Mouse (Mus musculus): ENCODE measurements around the gene Nostrin. TPM values are rescaled to one million over a fixed set of nuclear protein-coding genes. Genes with fewer than 3 reads are reported as not detected.

Nostrin gene
- polyA plus RNA-seq, 1 experiment from 2014 or later: 5.9 TPM

DNA sequence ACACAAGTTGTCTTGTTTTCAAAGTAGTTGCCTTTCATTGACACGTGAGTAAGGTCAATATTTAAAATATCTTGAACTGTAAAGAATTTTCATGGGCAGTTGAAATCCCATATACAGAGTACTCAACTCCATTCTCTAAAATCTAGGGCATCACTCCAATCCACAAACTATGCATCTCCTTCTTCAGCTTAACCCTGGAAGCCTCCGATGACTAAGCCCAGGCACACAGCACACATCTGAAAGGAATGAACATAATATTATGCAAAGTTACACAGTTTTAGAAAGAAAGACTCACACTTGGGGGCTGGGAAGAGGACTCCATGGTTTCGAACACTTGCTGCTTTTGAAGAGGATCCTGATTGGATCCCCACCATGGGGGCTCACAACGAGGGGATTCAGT lies 13.9 kb upstream of the Nostrin start:
- Histone ChIP-seq H3K4me3 (ENCODE audit: low read length) (no peak overlapping the region), H3K27me3 (ENCODE audit: control insufficient read depth, insufficient read depth, low read length) (no peaks in the 10 kb centered on the region), H3K4me2 (replicated peaks; ENCODE audit: low read depth, low read length) (no peak overlapping the region), H3K4me1 (ENCODE audit: control insufficient read depth, insufficient read depth, low read length) (no peaks in the 10 kb centered on the region), H3K27ac (ENCODE audit: low read depth, low read length) (no peak overlapping the region), H3K9ac (ENCODE audit: low read depth, low read length) (no peak overlapping the region), H3K9me3 (ENCODE audit: control insufficient read depth, low read length) (no peaks in the 10 kb centered on the region), H3K36me3 (ENCODE audit: control insufficient read depth, insufficient read depth, low read length) (no peaks in the 10 kb centered on the region)
- ATAC-seq (ENCODE audit: low FRiP score, low TSS enrichment): no peak
- 88% methylated on average over 4 of the region's 4 CpGs for WGBS

DNA sequence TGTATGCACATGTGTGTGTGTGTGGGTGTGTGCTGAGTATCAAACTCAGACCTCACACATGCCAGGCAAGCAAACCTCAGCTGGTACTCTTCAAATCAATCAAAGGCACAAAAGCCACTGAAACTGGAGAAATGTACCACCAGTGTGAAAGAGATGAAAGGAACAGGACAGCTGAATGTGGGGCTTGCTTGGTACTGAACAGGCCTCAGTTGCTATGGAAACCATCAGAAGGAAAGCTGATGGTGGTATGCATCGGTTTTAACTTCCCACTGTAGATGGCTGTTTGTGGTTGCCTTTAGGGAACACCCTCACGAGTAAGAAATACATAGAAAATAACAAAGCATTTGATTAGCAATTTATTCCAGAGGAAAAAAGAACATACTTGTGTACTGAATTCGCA lies 10.2 kb upstream of the Nostrin start:
- Histone ChIP-seq H3K4me2 (replicated peaks; ENCODE audit: low read depth, low read length) (no peak overlapping the region), H3K4me3 (ENCODE audit: low read length) (no peak overlapping the region), H3K36me3 (ENCODE audit: control insufficient read depth, insufficient read depth, low read length) (no peaks in the 10 kb centered on the region), H3K9ac (ENCODE audit: low read depth, low read length) (no peak overlapping the region), H3K27ac (ENCODE audit: low read depth, low read length) (no peak overlapping the region), H3K9me3 (ENCODE audit: control insufficient read depth, low read length) (no peaks in the 10 kb centered on the region), H3K27me3 (ENCODE audit: control insufficient read depth, insufficient read depth, low read length) (no peaks in the 10 kb centered on the region), H3K4me1 (ENCODE audit: control insufficient read depth, insufficient read depth, low read length) (peaks cover 15% of the 10 kb centered on the region)
- ATAC-seq (ENCODE audit: low FRiP score, low TSS enrichment): no peak
- WGBS: 82% methylated on average over 3 of the region's 3 CpGs

DNA sequence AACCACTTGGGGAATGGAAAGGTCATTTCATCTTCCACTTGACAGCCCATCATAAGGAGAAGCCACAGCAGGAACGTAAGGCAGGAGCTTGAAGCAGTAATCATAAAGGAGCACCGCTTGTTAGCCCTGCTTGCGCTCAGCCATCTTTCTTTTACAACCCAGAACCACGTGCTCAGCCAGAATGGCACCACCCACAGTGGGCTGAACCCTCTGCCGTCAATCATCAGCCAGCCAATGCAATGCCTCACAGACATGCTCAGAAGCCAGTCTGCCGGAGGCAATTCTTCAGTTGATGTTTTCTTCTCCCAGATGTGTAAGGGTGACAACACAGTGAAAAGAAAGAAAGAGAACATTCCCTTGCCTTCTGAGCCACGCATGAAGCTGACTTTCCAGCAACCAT lies 7.3 kb upstream of the Nostrin start:
- Histone ChIP-seq H3K9ac (ENCODE audit: low read depth, low read length) (no peak overlapping the region), H3K4me2 (replicated peaks; ENCODE audit: low read depth, low read length) (no peak overlapping the region), H3K36me3 (ENCODE audit: control insufficient read depth, insufficient read depth, low read length) (no peaks in the 10 kb centered on the region), H3K9me3 (ENCODE audit: control insufficient read depth, low read length) (no peaks in the 10 kb centered on the region), H3K4me3 (ENCODE audit: low read length) (no peak overlapping the region), H3K27ac (ENCODE audit: low read depth, low read length) (peak overlapping the region; percentile 87), H3K4me1 (ENCODE audit: control insufficient read depth, insufficient read depth, low read length) (peaks cover 15% of the 10 kb centered on the region), H3K27me3 (ENCODE audit: control insufficient read depth, insufficient read depth, low read length) (no peaks in the 10 kb centered on the region)
- peak; percentile 24; the same call in 1 of the 2 replicates for ATAC-seq (ENCODE audit: low FRiP score, low TSS enrichment)
- 78% methylated on average over 7 of the region's 7 CpGs for WGBS

DNA sequence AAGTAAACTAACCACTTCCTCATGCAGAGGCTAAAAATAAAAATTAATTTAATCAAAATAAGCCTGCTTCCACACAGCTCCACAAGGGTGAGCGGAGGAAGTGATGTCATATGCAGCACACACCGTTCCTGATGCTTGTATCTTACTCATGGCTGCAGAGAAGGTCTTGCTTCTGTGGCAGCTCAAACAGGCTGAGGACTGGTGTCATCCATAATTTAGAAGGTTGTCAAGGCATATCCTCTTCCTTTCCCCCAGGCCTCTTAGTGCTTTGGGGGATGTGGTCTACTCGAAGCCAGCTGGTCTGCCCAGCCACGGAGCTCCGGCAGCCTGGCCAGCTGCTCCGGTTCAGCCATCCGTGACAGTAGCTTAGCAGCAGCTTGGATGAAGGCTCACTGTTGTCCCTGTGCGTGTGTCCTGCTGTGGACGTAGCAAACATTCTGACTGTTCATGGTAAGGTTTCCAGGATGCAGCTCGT lies 6.6 kb upstream of the Nostrin start:
- no peak overlapping the region for H3K4me3 ChIP-seq (ENCODE audit: low read length)
- H3K9ac ChIP-seq (ENCODE audit: low read depth, low read length): no peak overlapping the region
- no peaks in the 10 kb centered on the region for H3K36me3 ChIP-seq (ENCODE audit: control insufficient read depth, insufficient read depth, low read length)
- WGBS: 13% methylated on average over 10 of the region's 10 CpGs
- H3K9me3 ChIP-seq (ENCODE audit: control insufficient read depth, low read length): no peaks in the 10 kb centered on the region
- no peaks in the 10 kb centered on the region for H3K27me3 ChIP-seq (ENCODE audit: control insufficient read depth, insufficient read depth, low read length)
- H3K4me1 ChIP-seq (ENCODE audit: control insufficient read depth, insufficient read depth, low read length): peaks cover 15% of the 10 kb centered on the region
- H3K27ac ChIP-seq (ENCODE audit: low read depth, low read length): peak overlapping the region; percentile 87
- ATAC-seq (ENCODE audit: low FRiP score, low TSS enrichment): peak; percentile 96
- H3K4me2 ChIP-seq (replicated peaks; ENCODE audit: low read depth, low read length): peak overlapping the region; percentile 15

DNA sequence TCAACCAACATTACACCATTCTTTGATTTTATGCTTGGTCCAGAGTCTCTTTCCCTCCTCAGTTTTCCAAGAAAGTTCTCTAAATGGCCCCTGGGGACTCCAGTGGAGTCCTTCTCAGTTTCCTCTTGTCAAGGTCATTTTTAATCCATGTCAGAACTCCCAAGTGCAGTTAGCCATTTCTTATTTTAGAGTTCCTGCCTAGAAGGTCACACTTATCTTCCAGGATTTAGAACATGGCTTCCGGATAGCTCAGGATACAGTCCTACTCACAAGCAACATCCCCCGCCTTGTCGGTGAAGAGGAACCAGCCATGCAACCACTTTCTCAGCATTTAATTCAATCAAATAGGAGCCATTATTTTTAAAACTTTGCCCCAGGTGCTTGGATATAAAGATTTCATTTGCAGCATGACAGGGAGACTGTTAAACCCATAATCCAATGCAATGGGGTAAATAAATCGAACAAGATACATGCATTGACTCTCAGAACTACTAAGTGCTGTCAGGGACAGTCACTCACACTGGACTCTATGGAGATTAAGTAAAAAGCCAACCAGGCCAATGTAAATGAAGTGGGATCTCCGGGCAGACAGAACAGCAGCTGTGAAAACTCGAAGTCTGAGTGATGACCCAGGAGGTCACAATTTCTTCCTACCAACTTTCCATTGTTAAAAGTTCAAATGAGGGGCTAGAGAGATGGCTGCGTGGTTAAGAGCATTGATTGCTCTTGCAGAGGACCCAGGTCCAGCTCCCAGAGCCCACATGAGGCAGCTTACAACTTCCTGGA lies 6.0 kb upstream of the Nostrin start:
- peak overlapping the region; percentile 87 for H3K27ac ChIP-seq (ENCODE audit: low read depth, low read length)

DNA sequence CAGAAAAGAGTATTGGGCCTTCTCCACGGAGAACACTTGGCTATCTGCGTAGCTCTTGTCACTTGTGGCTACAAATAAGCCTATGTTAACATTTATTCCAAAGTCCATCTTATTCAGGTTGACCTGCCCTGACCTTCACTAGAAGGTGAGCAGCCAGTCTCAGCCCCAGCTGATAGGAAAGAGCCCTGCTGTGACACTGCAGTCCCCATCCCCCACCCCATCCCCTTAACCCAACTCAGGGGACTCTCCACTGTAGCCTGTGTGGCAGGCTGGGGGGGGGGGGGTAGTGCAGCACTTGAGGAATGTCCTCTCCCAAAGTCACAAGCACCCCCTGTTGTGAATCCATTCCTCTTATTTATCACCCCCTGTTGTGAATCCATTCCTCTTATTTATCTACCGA lies 3.6 kb upstream of the Nostrin start:
- Histone ChIP-seq H3K4me2 (replicated peaks; ENCODE audit: low read depth, low read length) (no peak overlapping the region), H3K36me3 (ENCODE audit: control insufficient read depth, insufficient read depth, low read length) (no peaks in the 10 kb centered on the region), H3K27me3 (ENCODE audit: control insufficient read depth, insufficient read depth, low read length) (no peaks in the 10 kb centered on the region), H3K27ac (ENCODE audit: low read depth, low read length) (no peak overlapping the region), H3K4me1 (ENCODE audit: control insufficient read depth, insufficient read depth, low read length) (peaks cover 28% of the 10 kb centered on the region), H3K4me3 (ENCODE audit: low read length) (no peak overlapping the region), H3K9me3 (ENCODE audit: control insufficient read depth, low read length) (no peaks in the 10 kb centered on the region), H3K9ac (ENCODE audit: low read depth, low read length) (no peak overlapping the region)
- no peak for ATAC-seq (ENCODE audit: low FRiP score, low TSS enrichment)
- WGBS: 83% methylated on average over 3 of the region's 3 CpGs

More for the DNA sequence above, 6.0 kb upstream of the Nostrin start:
- Histone ChIP-seq H3K27me3 (ENCODE audit: control insufficient read depth, insufficient read depth, low read length) (no peaks in the 10 kb centered on the region), H3K4me3 (ENCODE audit: low read length) (no peak overlapping the region), H3K4me1 (ENCODE audit: control insufficient read depth, insufficient read depth, low read length) (peaks cover 16% of the 10 kb centered on the region), H3K9ac (ENCODE audit: low read depth, low read length) (no peak overlapping the region), H3K9me3 (ENCODE audit: control insufficient read depth, low read length) (no peaks in the 10 kb centered on the region), H3K4me2 (replicated peaks; ENCODE audit: low read depth, low read length) (no peak overlapping the region; the same call in 1 of the 2 replicates), H3K36me3 (ENCODE audit: control insufficient read depth, insufficient read depth, low read length) (no peaks in the 10 kb centered on the region)
- peak; percentile 58 for ATAC-seq (ENCODE audit: low FRiP score, low TSS enrichment)
- WGBS: 30% methylated on average over 7 of the region's 7 CpGs

DNA sequence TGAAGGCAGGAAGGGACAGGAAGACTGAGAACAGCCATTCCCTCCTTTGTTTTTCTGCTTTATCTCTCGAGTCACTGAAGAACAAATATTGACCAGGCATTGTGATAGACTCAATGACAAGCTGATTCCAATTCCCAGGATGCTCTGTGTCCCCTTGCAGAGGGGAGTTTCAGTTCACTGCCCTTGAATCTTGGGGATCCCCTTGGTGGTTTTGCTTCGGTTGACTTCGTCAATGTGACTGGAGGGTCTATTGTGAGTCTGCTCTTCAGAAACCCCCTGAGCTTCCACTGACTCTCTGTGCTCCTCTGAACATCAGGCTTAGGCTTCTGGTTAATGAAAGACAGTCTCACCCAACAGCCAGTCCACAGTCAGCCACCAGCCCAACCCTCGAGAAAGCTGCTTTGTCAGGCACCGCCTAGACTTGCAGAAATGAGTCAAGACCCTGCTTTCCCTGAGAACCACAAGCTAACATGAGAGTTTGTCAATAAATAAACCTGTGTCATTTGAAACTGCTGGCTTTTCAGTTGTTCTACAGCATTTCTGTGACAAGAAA lies 3.0 kb upstream of the Nostrin start:
- H3K27ac ChIP-seq (ENCODE audit: low read depth, low read length): no peak overlapping the region
- H3K36me3 ChIP-seq (ENCODE audit: control insufficient read depth, insufficient read depth, low read length): no peaks in the 10 kb centered on the region
- H3K4me2 ChIP-seq (replicated peaks; ENCODE audit: low read depth, low read length): no peak overlapping the region
- no peaks in the 10 kb centered on the region for H3K9me3 ChIP-seq (ENCODE audit: control insufficient read depth, low read length)
- no peak overlapping the region for H3K4me3 ChIP-seq (ENCODE audit: low read length)
- H3K9ac ChIP-seq (ENCODE audit: low read depth, low read length): no peak overlapping the region
- no peak for ATAC-seq (ENCODE audit: low FRiP score, low TSS enrichment)
- 70% methylated on average over 5 of the region's 5 CpGs for WGBS
- H3K27me3 ChIP-seq (ENCODE audit: control insufficient read depth, insufficient read depth, low read length): no peaks in the 10 kb centered on the region
- peaks cover 28% of the 10 kb centered on the region for H3K4me1 ChIP-seq (ENCODE audit: control insufficient read depth, insufficient read depth, low read length)

DNA sequence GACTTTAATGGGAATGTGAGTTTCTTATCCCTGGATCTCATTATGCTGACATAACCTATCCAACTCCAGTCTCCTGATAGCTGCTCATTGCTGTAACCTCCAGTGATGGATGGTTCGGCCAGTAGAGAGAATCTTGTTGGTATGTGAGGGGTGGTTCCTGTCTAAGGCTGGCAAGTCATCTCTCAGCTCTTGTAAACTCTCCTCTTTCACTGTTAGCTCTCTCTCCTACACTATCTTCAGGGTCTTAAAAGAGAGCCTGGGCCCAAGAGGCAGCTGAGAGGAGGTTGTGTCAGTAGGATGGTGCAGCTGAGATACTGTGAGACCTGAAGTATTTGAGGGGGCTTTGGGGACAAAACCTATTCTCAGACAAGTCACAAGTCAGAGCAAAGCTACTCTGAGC lies 1.4 kb upstream of the Nostrin start:
- no peak overlapping the region for H3K9ac ChIP-seq (ENCODE audit: low read depth, low read length)
- no peaks in the 10 kb centered on the region for H3K27me3 ChIP-seq (ENCODE audit: control insufficient read depth, insufficient read depth, low read length)
- H3K4me1 ChIP-seq (ENCODE audit: control insufficient read depth, insufficient read depth, low read length): peaks cover 22% of the 10 kb centered on the region
- H3K4me2 ChIP-seq (replicated peaks; ENCODE audit: low read depth, low read length): no peak overlapping the region
- 83% methylated on average over 1 of the region's 1 CpGs for WGBS
- no peaks in the 10 kb centered on the region for H3K36me3 ChIP-seq (ENCODE audit: control insufficient read depth, insufficient read depth, low read length)
- no peaks in the 10 kb centered on the region for H3K9me3 ChIP-seq (ENCODE audit: control insufficient read depth, low read length)
- no peak overlapping the region for H3K27ac ChIP-seq (ENCODE audit: low read depth, low read length)
- H3K4me3 ChIP-seq (ENCODE audit: low read length): no peak overlapping the region
- no peak for ATAC-seq (ENCODE audit: low FRiP score, low TSS enrichment)

DNA sequence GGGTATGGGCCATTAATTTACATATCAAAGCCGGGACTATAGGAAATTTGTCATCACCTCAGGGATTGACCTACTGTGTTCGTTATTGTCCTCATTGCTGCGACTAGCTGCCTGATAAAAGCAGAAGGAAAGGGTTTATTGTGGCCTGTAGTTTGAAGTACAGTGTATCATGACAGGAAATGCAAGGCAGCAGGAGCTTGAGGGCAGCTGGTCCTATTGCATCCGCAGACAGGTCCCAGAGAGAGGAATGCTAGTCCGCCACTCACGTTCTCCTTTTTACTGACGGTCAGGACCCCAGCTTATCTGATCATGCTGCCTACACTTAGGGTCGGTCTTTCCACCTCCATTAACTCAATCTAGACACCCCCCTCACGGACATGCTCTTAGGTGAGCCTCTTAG lies 663 bp upstream of the Nostrin start:
- no peaks in the 10 kb centered on the region for H3K27me3 ChIP-seq (ENCODE audit: control insufficient read depth, insufficient read depth, low read length)
- no peaks in the 10 kb centered on the region for H3K9me3 ChIP-seq (ENCODE audit: control insufficient read depth, low read length)
- H3K4me1 ChIP-seq (ENCODE audit: control insufficient read depth, insufficient read depth, low read length): peaks cover 15% of the 10 kb centered on the region
- H3K9ac ChIP-seq (ENCODE audit: low read depth, low read length): no peak overlapping the region
- H3K36me3 ChIP-seq (ENCODE audit: control insufficient read depth, insufficient read depth, low read length): no peaks in the 10 kb centered on the region
- WGBS: 46% methylated on average over 9 of the region's 9 CpGs
- H3K4me3 ChIP-seq (ENCODE audit: low read length): no peak overlapping the region
- 0 out of 2 replicates have a peak overlapping the region, but pooled peaks have one; percentile 43 for H3K27ac ChIP-seq (ENCODE audit: low read depth, low read length)
- H3K4me2 ChIP-seq (replicated peaks; ENCODE audit: low read depth, low read length): no peak overlapping the region
- peak; percentile 36; the same call in 1 of the 2 replicates for ATAC-seq (ENCODE audit: low FRiP score, low TSS enrichment)

Measured in kidney, embryonic 14.5 days (tissue).